In the genomic region with DNA sequence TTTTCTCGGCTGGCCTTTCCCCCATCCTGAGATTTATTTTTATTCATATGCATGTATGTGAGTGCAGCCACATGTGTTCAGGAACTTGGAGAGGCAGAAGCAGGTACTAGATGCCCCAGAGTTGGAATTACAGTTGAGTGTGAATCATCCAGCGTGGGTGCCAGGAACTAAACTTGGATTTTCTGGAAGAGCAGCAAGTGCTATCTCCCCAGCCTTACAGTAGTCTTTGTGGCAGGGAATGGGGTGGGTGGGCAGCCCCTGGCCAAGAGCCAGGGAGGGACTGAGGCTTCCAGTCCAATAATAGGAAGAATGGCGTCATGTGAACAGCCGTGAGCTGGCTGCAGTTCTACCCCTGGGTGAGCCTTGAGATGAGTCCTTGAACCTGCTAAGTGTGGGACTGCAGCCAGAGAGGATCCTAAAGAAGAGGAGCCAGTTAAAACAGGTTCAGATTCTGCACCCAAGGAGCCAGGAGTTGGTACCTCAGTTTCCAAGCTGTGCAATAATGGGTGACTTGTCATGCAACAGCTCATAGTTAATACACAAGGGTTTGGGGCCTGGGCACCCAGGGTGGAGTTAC, we compare ENCODE assay signal across 18 mouse cellular contexts. TPM values are rescaled to one million over a fixed set of nuclear protein-coding genes. Genes with fewer than 3 reads are reported as not detected.
DNase-seq lines count a peak whose midpoint lies in the region; TF ChIP-seq lines count a peak whose summit lies in the region.
"Had no signal": no experiment of that assay in that cellular context is flagged by ENCODE, and none has a peak within 500 bp of the region (broad histone marks: within the 10 kb centered on the region; RNA-seq: fewer than 3 reads in every experiment).

No protein-coding gene starts in this region.

- H3K4me3 ChIP-seq in left cerebral cortex, adult 2 months: no peak overlapping the region
- H3K4me3 ChIP-seq in olfactory bulb, adult 2 months (ENCODE audit: insufficient read depth, low read depth, low read length): no peak overlapping the region
- H3K4me3 ChIP-seq in heart, adult 2 months: no peak overlapping the region
- no peak overlapping the region for H3K4me3 ChIP-seq in midbrain, embryonic 10.5 days
- H3K4me3 ChIP-seq: erythroblast, embryonic 14.5 days; forebrain, embryonic 13.5 days; heart, embryonic 10.5 days had no signal

- H3K36me3 ChIP-seq in heart, adult 2 months (ENCODE audit: control insufficient read depth, insufficient read depth, low read length): no peaks in the 10 kb centered on the region
- H3K36me3 ChIP-seq in midbrain, embryonic 10.5 days: no peaks in the 10 kb centered on the region
- H3K36me3 ChIP-seq: heart, embryonic 10.5 days had no signal

- WGBS in olfactory bulb, adult 2 months: 49% methylated on average over 4 of the region's 4 CpGs
- 75% methylated on average over 4 of the region's 4 CpGs for WGBS in heart, adult 2 months
- 87% methylated on average over 4 of the region's 4 CpGs for WGBS in midbrain, embryonic 10.5 days

- H3K27me3 ChIP-seq in heart, adult 2 months (ENCODE audit: control insufficient read depth, insufficient read depth, low read length): no peaks in the 10 kb centered on the region
- no peaks in the 10 kb centered on the region for H3K27me3 ChIP-seq in midbrain, embryonic 10.5 days (ENCODE audit: low read depth, poor library complexity, severe bottlenecking)
- H3K27me3 ChIP-seq: CH12.LX; forebrain, embryonic 13.5 days had no signal

- H3K79me2 ChIP-seq in heart, adult 2 months (replicated peaks; ENCODE audit: control insufficient read depth, insufficient read depth, low read length): no peaks in the 10 kb centered on the region

- H3K4me1 ChIP-seq in olfactory bulb, adult 2 months (ENCODE audit: control insufficient read depth, insufficient read depth, low read length): peaks cover 10% of the 10 kb centered on the region
- H3K4me1 ChIP-seq in heart, adult 2 months (ENCODE audit: control insufficient read depth, insufficient read depth, low read length): no peaks in the 10 kb centered on the region
- no peaks in the 10 kb centered on the region for H3K4me1 ChIP-seq in midbrain, embryonic 10.5 days
- H3K4me1 ChIP-seq: forebrain, embryonic 13.5 days had no signal

- no peaks in the 10 kb centered on the region for H3K9me3 ChIP-seq in midbrain, embryonic 10.5 days (replicated peaks)
- H3K9me3 ChIP-seq: forebrain, embryonic 13.5 days; heart, embryonic 10.5 days had no signal

- no peak overlapping the region for H3K27ac ChIP-seq in left cerebral cortex, adult 2 months
- peak overlapping the region; percentile 73 for H3K27ac ChIP-seq in olfactory bulb, adult 2 months (ENCODE audit: insufficient read depth, low read depth, low read length)
- H3K27ac ChIP-seq in heart, adult 2 months: no peak overlapping the region
- no peak overlapping the region for H3K27ac ChIP-seq in midbrain, embryonic 10.5 days (replicated peaks)
- H3K27ac ChIP-seq: forebrain, embryonic 13.5 days; heart, embryonic 10.5 days had no signal

- no peak overlapping the region for H3K9ac ChIP-seq in heart, adult 2 months (ENCODE audit: low read depth, low read length)
- H3K9ac ChIP-seq: forebrain, embryonic 13.5 days had no signal

- no peak for TF ChIP-seq CTCF in left cerebral cortex, adult 2 months (IDR thresholded peaks at IDR 0.05)
- no peak for TF ChIP-seq CTCF in brain, embryonic 14.5 days (IDR thresholded peaks at IDR 0.05; ENCODE audit: borderline replicate concordance, extremely low read depth, insufficient read depth, insufficient read length)
- no peak for TF ChIP-seq CTCF in olfactory bulb, adult 2 months (IDR thresholded peaks at IDR 0.05; ENCODE audit: insufficient read depth, low read depth, low read length)
- TF ChIP-seq CTCF in heart, adult 2 months (IDR thresholded peaks at IDR 0.05): no peak

- no peak for TF ChIP-seq EP300 in heart, adult 2 months (IDR thresholded peaks at IDR 0.05; ENCODE audit: insufficient read depth, low read depth, low read length)

- DNase-seq in left cerebral cortex, adult 2 months (ENCODE audit: extremely low spot score in 1 of 2, low spot score in 2 of 2): peak; percentile 33 to 57
- no peak for DNase-seq in left cerebral cortex, adult 11 months (ENCODE audit: low spot score)
- DNase-seq in adrenal gland, adult 8-10 months: peak; percentile 46
- DNase-seq in brain, embryonic 14.5 days (ENCODE audit: low read depth): peak; percentile 13
- DNase-seq in heart, adult 2 months: no peak
- DNase-seq in midbrain, embryonic 10.5 days (ENCODE audit: low spot score): no peak
- no peak for DNase-seq in MN1 (ENCODE audit: low spot score)
- DNase-seq: cerebellum, adult 9-11 months; kidney, adult 8-10 months; kidney, postnatal 25 days; lung, adult 18-20 months; lung, postnatal 14 days; thymus, postnatal 25 days had no signal

- intact Hi-C loops in left cerebral cortex, adult 2 months (cut with DNase I): loop anchor here (1.0 to 5.0 kb wide), 3 partner anchors 65 to 183 kb away; partner anchors contain the start of gene Chst11
- intact Hi-C loops in heart, adult 2 months (cut with DNase I): no loop called here

- TF ChIP-seq POLR2A in brain, embryonic 14.5 days (IDR thresholded peaks at IDR 0.05; ENCODE audit: borderline replicate concordance, extremely low read depth, insufficient read depth, insufficient read length, poor library complexity, severe bottlenecking): no peak
- no peak for TF ChIP-seq POLR2A in olfactory bulb, adult 2 months (IDR thresholded peaks at IDR 0.05; ENCODE audit: insufficient read depth, low read depth, low read length)
- TF ChIP-seq POLR2A in heart, adult 2 months (IDR thresholded peaks at IDR 0.05; ENCODE audit: insufficient read depth, low read depth, low read length): no peak

RNA-seq across cellular contexts. Expression of gene Eid3, which starts 53.1 kb away (rescaled TPM):
- 1 to 10 TPM; 2.0 to 2.4 TPM for total RNA-seq in left cerebral cortex, adult 2 months (2021)
- 1 to 10 TPM; 1.5 to 3.5 (median 3.0) TPM for total RNA-seq in adrenal gland, adult 8-10 months (2022)
- polyA plus RNA-seq in brain, embryonic 14.5 days (2012; rRNA removed): 0.57 and 1.2 TPM in 2 replicates
- polyA plus RNA-seq in olfactory bulb, adult 2 months (2012; ENCODE audit: insufficient read depth, insufficient read length, low replicate concordance, missing spikeins): not detected in 2 replicates
- total RNA-seq in heart, adult 2 months (2021): under 1 TPM; 0.45 to 0.63 TPM
- polyA plus RNA-seq in heart, adult 2 months (2012; rRNA removed): 0.18 and 0.21 TPM in 2 replicates
- 0.15 and 0.20 TPM in 2 replicates for polyA plus RNA-seq in midbrain, embryonic 10.5 days (2016; fragmentation: Nextera tagmentation; extraction: Ambion mirVana)

Comparison
In these comparisons a context has a peak if more than half of its experiments do, and no peak if none do; other contexts are left out.
1. DNase-seq: peak in left cerebral cortex, adult 2 months (2 of 2), adrenal gland, adult 8-10 months (single experiment) and brain, embryonic 14.5 days (single experiment); none in left cerebral cortex, adult 11 months (single experiment), heart, adult 2 months (0 of 2), midbrain, embryonic 10.5 days (single experiment) and MN1 (single experiment).